Mouse (Mus musculus) kidney, adult 2 months (tissue): ENCODE data around the gene Gfra1. TPM values are rescaled to one million over a fixed set of nuclear protein-coding genes. Genes with fewer than 3 reads are reported as not detected.

ENCODE experiments used
- DNase-seq: peaks from one replicate; pipeline ENCODE4 v3.0.0; 2021
- H3K27ac ChIP-seq: fragments of 200-500 bp; 2 replicates; pipeline ENCODE4 v1.5.1; 2012; ENCODE audit warnings: low read depth, low read length, control low read depth, inconsistent platforms; ENCODE audit not compliant: insufficient read depth
- H3K27me3 ChIP-seq: fragments of 200-500 bp; replicated peaks from 2 replicates; pipeline ENCODE4 v1.6.1; 2012; ENCODE audit warnings: mild to moderate bottlenecking, moderate library complexity, low read length, inconsistent platforms; ENCODE audit not compliant: control insufficient read depth, insufficient read depth
- H3K36me3 ChIP-seq: fragments of 200-500 bp; 2 replicates; pipeline ENCODE4 v1.6.1; 2012; ENCODE audit warnings: mild to moderate bottlenecking, moderate library complexity, low read length, inconsistent platforms; ENCODE audit not compliant: control insufficient read depth, insufficient read depth
- H3K4me1 ChIP-seq: fragments of 200-500 bp; 2 replicates; pipeline ENCODE4 v1.6.1; 2011; ENCODE audit warnings: low read length; ENCODE audit not compliant: control insufficient read depth, insufficient read depth
- H3K4me3 ChIP-seq: fragments of 200-500 bp; 2 replicates; pipeline ENCODE4 v1.5.1; 2011; ENCODE audit warnings: mild to moderate bottlenecking, low read depth, low read length, control low read depth; ENCODE audit not compliant: insufficient read depth
- CTCF ChIP-seq: fragments of 200-500 bp; conservative IDR thresholded peaks from 2 replicates; pipeline ENCODE4 v1.5.1; 2011; ENCODE audit warnings: low read depth, mild to moderate bottlenecking, control low read depth, low read length, moderate library complexity, mixed read lengths; ENCODE audit not compliant: insufficient read depth, insufficient read length
- POLR2A ChIP-seq: fragments of 200-500 bp; IDR thresholded peaks from one replicate; pipeline ENCODE4 v1.6.1; 2011; ENCODE audit warnings: low read depth, low read length, control low read depth
- WGBS: fragments of 180-500 bp; shearing (Covaris S2); methylation state at CpG from one replicate; pipeline ENCODE4 v1.1.7; 2018; 5-methylcytosine and 5-hydroxymethylcytosine counted together
- polyA plus RNA-seq: library from polyadenylated mRNA; depleted of rRNA; stranded (reverse); fragments of >200 nt; gene quantifications from 2 replicates; pipeline ENCODE4 v1.2.3, GENCODE M21; 2012

Gfra1 gene
- polyA plus RNA-seq, 1 experiment, result 6.8 TPM

DNA sequence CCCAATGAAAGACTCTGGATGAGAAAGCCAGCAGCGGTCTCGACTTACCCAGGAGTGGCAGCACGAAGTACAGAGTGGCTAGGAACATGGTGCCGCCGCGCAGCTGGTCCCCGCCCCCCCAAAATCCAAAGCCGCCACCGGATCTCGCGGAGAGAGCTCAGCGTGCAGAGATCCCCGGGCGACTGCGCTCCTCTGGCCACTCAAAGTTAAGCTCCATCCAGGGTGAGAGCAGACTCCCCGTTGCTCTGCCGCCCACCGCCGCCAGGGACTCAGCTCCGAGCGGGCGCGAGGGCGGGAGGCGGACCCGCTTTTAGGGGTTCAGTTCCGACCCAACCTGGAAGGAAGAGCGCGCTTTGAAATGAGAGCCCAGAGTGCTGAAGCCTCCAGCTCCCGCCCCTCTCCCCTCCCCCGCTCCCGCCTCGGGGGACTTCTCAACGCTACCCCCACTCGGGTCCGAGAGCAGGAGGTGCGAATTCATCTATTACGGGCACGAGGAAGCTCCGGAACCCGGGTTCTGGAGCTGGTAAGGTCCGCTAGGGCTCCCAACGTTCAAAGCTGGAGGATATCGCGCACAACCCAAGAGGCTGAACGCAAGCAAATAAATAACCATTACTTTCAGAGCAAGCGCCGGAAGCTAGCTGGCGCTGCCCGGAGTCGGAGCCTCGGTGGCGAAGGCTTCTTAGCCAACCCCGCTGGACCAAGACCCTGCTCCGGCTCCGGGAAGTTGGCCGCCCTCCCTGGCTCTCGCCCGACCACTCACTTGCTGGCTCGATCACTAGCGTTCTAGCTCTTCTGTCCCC, 1.2 kb downstream of the Gfra1 start:
- Histone ChIP-seq H3K4me1 (peaks cover 9% of the 10 kb centered on the region; the same call in 1 of the 2 replicates), H3K4me3 (peak overlapping the region; percentile 47), H3K27me3 (0 out of 2 replicates have a peak, but pooled peaks cover 3% of the 10 kb centered on the region), H3K27ac (no peak overlapping the region), H3K36me3 (no peaks in the 10 kb centered on the region)
- DNase-seq, result peak; percentile 43
- TF ChIP-seq CTCF (no peak), POLR2A (no peak)
- under 1% methylated on average over 61 of the region's 61 CpGs for WGBS

DNA sequence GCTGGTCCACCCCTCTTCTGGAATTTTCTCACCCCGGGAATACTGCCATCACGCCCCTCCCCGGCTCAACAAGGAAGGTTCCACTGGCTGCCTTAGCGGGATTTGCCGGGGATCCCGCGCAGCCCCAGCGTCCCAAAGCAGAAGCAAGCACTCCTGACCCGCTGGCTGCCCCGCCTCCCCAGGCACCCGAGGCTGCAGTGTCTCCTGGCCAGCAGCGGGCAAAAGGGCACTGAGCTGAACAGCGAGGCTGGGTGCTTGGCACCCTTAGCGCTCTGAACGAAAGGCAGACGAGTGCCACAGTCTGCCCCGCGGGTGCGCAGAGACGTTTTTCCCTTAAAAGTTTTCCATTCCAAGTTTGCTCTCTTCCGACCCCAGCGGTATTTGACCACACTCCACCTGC, 2.1 kb downstream of the Gfra1 start:
- WGBS, result 2% methylated on average over 22 of the region's 22 CpGs
- peaks cover 9% of the 10 kb centered on the region; the same call in 1 of the 2 replicates for H3K4me1 ChIP-seq
- no peaks in the 10 kb centered on the region for H3K36me3 ChIP-seq
- H3K27me3 ChIP-seq, result 0 out of 2 replicates have a peak, but pooled peaks cover 3% of the 10 kb centered on the region
- H3K27ac ChIP-seq, result no peak overlapping the region
- no peak for TF ChIP-seq POLR2A
- 0 out of 2 replicates have a peak, but pooled peaks have one; percentile 10 for TF ChIP-seq CTCF
- DNase-seq, result peak; percentile 87
- peak overlapping the region; percentile 47 for H3K4me3 ChIP-seq

DNA sequence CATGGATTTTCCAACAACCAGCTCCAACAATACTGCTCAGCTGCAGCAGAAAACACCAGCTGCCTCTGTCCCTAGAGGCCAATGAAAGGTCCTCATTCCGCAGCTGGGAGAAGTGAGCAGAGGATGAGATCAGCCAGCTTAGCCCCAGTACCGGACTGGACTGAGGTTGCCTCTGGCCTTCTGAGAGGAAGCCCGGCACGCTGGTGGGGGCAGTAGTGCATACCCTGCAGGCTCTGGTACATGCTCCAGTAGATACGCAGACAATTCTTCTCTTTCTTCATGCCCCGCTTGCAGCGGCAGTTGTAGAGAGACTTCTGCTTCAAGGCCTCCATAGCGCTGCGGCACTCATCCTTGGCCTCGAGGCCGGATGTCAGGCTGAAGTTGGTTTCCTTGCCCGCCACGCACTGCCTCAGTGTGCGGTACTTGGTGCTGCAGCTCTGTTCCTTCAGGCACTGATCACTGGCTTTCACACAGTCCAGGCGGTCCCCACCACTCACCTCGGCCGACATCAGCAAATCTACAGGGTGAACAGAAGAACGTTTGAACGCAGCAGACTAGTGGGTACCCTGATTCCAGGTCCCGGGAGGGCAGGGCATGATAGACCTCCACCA, 2.7 kb downstream of the Gfra1 start:
- H3K4me1 ChIP-seq, result peaks cover 9% of the 10 kb centered on the region; the same call in 1 of the 2 replicates
- H3K36me3 ChIP-seq, result no peaks in the 10 kb centered on the region
- no peak for DNase-seq
- TF ChIP-seq POLR2A (no peak), CTCF (no peak)
- H3K27me3 ChIP-seq, result 0 out of 2 replicates have a peak, but pooled peaks cover 3% of the 10 kb centered on the region
- WGBS, result 18% methylated on average over 20 of the region's 20 CpGs
- H3K4me3 ChIP-seq, result peak overlapping the region; percentile 47; the same call in 1 of the 2 replicates
- H3K27ac ChIP-seq, result no peak overlapping the region

DNA sequence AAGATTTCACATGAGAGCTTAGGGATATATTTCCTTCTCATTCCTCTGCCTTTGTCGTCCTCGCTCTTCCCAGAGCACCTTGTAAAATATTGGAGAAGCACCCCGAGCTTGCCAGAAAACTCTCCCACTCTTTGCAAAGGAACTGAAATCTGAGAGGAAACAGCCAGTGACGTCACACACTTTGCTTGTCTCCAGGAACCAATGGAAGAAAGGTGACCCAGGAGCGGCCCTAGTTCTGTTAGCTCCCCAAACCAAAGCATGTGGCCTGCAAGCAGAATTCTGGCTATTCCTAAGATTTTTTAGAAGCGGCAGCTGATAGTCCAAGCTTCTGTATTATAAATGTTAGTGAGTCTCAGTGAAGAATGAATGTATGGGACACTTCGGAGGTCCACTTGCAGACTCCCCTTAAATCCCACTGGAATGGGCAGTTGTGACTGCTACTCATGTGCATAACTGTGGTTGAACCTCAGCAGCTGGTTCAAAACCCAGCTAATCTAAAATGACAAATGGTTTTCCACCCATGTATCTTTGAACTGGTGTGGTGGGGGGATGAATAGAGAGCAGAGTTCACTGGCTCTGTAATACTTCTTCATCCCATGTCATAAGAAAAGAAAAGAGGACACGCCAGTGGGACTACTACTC, 3.4 kb downstream of the Gfra1 start:
- Histone ChIP-seq H3K27ac (no peak overlapping the region), H3K4me3 (no peak overlapping the region), H3K27me3 (0 out of 2 replicates have a peak, but pooled peaks cover 3% of the 10 kb centered on the region), H3K4me1 (peaks cover 9% of the 10 kb centered on the region; the same call in 1 of the 2 replicates), H3K36me3 (no peaks in the 10 kb centered on the region)
- 80% methylated on average over 8 of the region's 8 CpGs for WGBS
- TF ChIP-seq POLR2A (no peak), CTCF (no peak)
- DNase-seq, result no peak

DNA sequence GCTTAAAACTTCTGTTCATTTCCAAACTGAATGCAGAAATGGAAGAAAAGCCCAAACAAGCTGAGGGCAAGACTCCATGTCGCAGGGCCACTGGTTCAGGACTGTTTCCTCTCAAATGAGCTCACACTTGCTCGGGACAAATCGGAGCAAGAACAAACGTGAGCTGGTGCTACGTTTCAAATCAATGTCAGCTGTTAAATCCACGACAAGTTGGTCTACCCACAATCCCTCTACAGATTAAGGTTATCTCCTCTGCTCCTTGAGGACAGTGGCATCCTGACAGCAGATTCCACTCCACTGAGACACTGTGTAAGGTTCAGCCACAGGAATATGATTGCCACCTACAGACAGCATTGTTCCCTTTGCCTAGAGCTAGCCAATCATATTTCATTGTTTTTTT, 4.4 kb downstream of the Gfra1 start:
- Histone ChIP-seq H3K4me1 (peaks cover 9% of the 10 kb centered on the region; the same call in 1 of the 2 replicates), H3K27ac (no peak overlapping the region), H3K4me3 (no peak overlapping the region), H3K27me3 (0 out of 2 replicates have a peak, but pooled peaks cover 3% of the 10 kb centered on the region), H3K36me3 (no peaks in the 10 kb centered on the region)
- no peak for TF ChIP-seq POLR2A
- no peak for TF ChIP-seq CTCF
- DNase-seq, result no peak
- 67% methylated on average over 6 of the region's 6 CpGs for WGBS

DNA sequence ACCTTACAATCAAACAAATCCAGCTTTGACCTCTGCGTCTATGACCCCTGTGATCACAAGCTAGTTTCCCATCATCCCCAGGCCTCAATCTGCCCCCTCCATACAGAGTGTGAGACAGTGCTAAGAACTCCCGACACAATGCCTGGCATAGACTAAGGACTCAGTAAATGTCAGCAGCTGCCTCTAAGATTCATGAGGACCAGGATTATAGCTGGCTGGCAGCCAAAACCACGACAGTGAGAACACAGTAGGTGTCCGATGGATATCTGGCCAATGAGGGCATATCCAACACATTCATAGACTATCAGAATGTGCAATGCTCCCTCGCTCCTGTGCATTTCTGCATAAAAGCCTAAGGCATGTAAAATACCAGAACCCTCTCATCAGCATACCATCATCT, 5.0 kb downstream of the Gfra1 start:
- no peak overlapping the region for H3K4me3 ChIP-seq
- peaks cover 9% of the 10 kb centered on the region; the same call in 1 of the 2 replicates for H3K4me1 ChIP-seq
- 66% methylated on average over 5 of the region's 5 CpGs for WGBS
- no peaks in the 10 kb centered on the region for H3K36me3 ChIP-seq
- DNase-seq, result no peak
- no peak overlapping the region for H3K27ac ChIP-seq
- TF ChIP-seq CTCF (no peak), POLR2A (no peak)
- H3K27me3 ChIP-seq, result 0 out of 2 replicates have a peak, but pooled peaks cover 1% of the 10 kb centered on the region

DNA sequence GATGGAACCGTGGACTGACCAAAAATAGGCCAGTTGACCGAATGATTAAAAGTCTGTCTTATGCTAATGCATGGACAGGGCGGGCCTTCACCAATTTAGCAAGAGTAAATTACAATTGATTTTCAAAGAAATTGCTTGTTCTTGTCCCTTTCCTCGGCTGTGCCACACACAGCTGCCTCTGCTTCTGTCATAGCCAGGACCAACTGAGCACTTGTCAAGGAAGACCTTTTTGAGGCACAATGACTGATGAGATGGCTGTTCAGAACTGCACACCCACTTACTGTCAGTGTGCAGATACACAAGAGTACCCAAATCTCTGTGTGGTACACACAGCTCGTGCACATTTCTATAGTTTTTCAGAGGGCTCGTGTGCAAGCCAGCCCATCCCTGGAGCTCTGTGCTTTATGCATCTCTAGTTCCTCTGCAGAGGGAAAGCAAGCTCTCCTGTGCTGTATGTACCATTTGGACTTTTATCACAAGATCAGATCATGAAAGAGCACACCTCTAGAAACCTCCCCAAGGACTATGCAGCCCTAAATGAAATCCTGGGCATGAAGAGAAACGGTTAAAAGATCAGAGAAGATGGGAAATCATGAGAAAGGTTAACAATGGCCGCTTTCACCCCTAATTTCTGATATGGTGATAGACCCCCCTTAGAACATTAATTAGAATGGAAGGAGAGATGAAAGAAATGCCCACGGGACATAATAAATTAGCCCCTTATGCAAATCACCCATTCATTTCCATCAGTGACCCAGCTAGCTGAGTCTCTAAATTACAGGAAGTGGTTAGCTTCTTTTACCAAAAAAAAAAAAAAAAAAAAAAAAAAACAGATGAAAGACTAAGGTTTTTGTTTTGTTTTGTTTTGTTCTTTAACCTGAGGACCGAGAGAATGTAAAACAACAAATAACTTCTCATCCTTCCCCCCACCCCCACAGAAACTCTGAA, 12.7 kb downstream of the Gfra1 start:
- Histone ChIP-seq H3K36me3 (no peaks in the 10 kb centered on the region), H3K4me3 (no peak overlapping the region), H3K27ac (no peak overlapping the region), H3K27me3 (no peaks in the 10 kb centered on the region), H3K4me1 (no peaks in the 10 kb centered on the region)
- TF ChIP-seq POLR2A (no peak), CTCF (no peak)
- DNase-seq, result no peak
- WGBS, result 72% methylated on average over 10 of the region's 10 CpGs
